Mouse (Mus musculus): ENCODE data around the gene Cln5.
A peak's percentile ranks its signal among the peaks of the same experiment; 100 is the strongest.

Cln5 gene

DNA sequence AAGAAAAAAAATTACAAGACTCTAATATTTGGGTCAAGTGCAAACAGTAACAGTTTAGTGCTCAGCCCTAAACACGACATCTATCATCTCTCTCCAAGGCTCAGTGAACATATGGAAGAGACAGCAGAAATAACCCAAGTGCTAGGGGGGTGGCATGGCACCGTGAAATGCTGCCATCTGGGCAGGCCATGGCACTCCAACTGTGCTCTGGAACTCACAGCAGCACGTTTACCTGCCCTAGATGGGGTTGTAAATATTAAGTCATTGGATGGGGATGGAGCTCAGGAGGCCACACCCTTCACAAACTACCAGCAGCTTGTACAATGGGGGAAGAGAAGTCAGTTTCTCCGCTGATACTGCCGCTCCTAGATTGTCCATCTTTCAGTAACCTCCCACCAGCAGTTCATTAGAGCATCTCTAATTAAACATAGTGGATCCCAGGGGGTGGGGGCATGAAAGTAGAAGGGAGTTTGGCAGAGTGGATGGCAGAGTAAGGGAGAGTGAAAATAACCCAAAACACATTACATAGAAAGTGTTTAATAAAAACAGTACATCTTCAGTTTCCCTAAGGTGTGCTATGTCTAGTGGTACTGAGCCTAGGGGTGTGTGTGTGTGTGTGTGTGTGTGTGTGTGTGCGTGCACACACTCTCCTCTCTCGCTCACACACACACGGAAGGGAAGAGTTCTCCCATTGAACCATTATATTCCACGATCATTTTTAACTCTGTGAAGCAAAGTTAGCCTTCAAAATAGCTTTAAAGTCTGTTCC is 9.4 kb downstream of the Cln5 start:
- no peak for DNase-seq

DNA sequence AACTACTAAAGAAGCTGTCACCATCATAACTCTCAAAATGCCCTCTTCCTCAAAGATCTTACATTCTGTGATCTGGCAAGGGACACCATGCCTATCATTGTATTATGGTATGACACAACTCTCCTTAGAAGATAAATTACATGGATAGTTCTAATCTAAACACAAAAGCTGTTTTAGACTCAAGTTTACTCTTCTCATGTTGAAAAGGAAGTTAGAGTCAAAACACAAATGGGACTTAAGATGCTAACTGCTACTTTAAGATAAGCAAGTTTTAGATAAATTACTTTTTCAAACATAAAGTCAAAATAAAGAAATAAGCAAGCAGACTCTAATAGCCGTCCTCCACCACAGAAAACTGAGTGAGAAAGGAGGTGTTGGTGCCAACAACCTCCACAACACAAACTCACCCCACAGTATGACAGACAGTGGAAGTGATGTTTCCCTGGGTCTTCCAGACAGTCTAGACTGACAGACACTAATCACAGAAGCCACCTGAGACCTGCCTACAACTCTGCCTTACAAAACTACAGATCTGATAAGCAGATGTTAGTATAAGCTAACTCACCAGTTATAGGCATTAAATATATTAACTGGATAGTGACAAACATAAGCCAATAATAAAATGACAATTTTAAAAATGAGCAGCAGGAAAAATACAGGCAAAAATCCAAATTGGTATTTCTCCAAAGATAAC is 16.0 kb downstream of the Cln5 start:
- DNase-seq, result no peak

DNA sequence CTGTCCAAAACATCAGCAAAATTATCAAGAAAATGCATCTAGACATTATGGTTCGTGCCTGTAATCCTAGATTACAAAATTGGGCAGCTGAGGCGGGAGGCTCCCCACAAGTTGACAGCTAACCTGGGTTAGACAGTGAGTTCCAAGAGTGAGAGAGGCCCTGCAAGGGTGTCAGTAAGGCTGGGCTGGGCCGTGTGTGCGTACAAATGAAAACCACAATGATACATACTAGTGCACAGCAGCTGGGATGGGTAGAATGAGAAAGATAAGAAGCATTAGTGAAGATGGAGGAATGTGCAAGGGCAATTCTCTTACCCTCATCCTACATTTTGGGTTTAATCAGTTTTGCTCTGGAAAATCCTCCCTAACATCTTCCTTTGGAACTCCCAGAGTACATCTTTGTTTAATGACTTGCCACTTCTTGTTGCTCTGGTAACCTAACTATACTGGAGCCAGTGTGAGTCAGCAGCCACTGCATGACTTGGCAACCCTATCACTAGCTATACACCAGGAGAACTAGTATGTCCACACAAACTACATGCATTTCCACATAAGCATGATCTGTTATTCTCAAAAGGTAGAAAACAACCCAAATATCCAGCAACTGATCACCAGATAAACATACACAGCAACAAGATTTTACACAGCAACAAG is 16.8 kb downstream of the Cln5 start:
- DNase-seq, result no peak

DNA sequence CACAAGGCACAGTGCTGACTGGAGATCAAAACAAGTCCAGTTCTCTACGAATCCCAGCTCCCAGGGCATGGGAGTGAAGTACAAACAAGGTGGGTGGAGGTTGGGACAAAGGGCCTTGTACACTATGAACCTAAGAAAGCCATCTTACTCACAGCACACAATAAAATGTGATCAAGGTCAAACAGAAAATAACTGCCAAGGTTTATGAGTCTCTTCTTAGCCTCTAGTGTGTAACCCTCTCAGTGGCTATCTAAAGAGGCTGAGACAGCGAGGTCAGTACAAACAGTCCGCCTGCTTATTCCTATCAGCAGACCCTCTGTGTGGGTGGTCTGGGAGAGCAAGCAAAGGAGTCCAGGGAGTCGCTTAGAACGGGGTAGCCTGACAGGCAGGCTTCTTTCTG is 17.8 kb downstream of the Cln5 start:
- no peak for DNase-seq

DNA sequence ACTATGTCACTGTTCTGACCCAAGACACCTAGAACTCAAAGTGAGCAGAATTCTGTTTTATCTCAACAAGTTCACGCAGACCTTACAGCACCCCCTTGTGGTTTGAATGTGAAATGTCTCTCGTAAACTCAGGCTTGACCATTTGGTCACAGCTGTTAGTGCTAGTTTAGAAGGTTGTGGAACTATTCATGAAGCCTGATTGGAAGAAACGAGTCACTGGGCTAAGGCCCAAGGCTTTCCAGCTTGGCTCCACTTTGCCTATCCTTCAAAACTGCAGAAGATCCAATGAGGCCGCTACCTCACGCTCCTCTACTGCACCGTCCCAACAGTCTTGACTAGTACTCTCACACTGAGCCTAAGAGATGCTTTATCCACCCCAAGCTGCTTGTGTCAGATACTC is 18.6 kb downstream of the Cln5 start:
- peak; percentile 67 to 70 for DNase-seq

DNA sequence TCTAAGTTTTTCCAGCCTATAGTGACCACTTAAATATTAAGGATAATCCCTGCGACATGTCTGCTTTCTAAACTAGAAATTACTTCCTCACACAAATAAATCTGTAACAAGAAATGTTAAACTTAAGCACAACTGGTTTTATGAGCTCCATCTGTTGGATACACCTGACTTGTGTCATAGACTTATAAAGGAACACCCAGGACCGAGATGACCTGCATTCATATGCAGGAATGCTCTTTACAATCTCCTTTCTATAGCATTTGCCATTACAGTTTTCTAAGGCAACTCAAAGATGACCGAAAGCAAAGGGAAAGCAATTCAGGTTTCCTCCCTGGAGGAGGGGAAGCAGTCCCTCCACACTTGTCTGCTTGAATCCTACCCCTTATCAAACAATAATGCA is 23.2 kb downstream of the Cln5 start:
- no peak for DNase-seq

DNA sequence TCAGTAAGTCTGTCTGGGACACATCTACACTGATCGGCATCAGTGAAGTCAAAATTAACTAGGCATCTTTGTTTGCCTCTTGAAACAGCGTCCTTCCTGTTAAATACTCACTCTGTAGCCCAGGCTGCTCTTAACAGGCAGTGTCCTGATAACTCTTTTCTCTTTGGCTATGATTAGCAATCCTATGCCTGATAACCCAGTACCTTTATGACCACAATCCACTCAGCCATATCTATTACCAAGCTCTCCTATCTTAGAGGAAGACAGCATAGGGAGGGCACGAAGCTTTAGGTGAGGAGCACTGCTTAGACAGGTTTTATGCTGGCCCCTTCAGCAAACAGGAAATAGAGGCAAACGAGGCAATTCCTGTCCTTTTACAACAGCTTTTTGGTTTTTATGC is 23.7 kb downstream of the Cln5 start:
- no peak for DNase-seq

DNA sequence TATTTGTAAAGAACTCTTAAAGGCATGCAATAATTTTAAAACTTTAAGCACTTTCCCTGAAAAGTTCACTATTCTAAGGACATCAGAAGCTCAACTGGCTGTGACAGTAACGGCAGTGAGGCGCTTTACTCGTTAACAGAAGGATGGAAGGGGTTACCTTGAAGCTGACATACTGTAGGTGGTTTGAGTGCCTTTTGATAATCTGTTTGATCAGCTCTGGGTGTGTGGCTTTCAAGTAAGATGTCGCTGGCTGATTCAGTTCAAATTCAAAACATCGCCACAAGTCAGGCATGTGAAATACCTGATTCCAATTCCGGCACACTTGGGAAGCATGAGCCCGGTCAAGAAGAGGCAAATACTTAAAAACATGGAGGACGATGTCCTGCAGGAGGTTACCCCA is 25.0 kb downstream of the Cln5 start:
- no peak for DNase-seq

DNA sequence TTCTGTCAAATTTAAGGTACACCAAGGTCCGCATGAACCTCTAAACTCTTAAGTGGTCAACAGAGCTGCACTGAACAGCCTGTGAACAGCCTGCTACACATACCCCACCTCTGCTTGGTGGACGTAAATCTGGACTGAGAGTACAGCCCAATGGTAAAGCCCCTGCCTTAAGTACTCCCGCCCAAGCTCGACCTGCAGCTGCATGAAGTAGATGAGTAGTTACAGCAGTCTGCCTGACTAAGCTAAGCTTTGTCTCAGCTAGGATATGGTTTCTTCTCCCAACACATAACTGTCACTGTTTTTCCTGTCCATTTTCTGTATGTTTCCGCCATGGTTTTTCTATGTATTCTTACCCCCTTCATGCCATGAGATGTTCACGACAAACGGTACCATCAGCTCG is 25.8 kb downstream of the Cln5 start:
- no peak for DNase-seq

DNA sequence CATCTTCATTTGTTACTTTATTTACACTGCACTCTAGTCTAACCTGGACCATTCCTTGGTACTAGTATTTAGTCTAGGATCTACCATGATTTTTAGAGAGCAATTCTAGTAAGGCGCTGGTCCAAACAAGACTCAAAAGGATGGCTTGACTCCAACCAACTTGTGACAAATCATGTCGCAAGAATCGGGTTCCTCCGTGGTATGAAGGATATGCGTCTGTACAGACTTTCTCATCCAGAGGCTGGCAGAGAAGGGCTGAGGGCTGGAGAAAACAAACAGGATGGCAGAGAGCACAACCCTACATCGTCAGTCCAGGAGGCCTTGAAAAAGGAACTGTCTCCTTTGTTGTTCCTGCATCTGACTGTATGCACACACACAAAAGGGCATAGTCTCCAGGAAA is 26.6 kb downstream of the Cln5 start:
- peak in 1 of 2 experiments; percentile 23 for DNase-seq

DNA sequence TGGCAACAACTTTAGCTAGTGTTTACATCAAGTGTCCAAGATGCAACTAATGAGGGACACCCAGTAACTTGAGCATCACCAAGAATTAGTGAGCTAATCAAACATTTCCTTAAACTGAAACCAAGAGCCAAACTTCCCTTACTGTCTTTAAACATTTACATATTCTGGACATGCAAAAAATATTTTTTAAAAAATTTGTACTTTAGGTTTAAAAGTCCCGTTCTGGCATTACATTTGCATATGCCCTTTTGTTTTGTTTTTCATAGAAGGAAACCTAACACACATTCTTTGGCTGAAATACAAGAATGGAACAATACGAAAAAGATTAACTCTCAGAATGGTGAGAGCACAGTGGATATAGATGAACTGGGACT is 28.2 kb downstream of the Cln5 start:
- no peak for DNase-seq

DNA sequence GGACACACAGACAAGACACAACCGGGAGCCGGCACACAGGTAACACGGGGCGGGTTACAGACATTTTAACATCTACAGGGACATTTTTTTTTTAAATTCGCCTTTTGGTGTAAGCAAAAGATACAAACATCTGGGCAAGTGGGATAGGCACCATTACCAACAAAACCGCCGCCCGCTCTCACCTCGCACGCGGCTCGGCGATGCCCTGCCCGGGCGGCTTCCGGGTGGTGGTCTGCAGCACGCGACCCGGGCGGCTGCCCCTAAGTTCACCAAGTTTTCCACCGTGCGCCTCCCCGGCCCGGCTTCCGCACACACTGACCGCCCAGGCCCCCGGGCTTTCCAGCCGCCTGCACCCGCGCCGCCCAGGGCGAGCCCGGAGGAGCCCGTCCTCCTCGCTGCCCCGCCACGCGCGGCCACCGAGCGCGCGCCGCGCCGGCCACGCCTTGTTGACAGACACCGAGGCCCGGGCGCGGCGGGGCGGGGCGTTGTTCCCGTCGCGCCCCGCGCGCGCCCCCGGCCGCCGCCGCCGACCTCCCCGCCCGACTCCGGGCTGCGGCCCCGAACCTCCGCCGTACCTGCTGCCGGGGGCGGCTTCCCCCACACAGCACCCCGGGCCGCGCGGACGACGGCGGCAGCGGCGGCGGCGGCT is 28.7 kb downstream of the Cln5 start:
- peak; percentile 92 to 97 for DNase-seq

DNA sequence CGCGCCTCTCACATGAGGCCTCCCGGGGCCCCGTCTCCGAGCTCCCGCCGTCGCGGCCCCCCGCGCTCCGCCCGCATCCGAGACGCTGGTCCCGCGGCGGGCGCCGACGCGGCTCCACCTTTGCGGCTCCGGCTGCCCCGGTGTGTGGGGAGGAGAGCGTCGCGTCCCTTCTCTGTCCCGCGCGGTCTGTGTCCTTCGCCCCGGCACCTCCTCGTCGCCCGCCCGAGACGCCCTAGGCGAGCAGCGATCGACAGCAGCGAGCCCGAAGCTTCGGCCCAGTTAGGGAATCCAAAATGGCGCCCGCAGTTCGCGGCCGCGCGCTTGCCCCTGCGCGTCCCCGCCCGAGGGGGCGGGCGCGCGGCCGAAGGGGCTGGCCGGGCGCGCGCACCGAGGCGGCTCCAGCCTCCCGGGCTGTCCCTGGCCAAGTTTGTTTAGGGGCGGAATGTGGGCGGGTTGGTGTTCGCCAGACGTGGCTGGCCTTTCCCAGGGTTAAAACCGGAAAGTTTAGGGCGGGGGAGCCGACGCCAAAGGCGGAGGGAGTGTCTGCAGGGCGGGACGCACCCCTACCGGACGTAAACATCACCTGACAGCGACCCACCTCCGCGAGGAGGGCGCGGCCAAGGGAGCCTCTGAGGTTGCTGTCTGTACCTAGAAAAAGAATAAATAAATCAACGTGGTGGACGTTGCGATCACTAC is 29.4 kb downstream of the Cln5 start, which contains the start of gene Fbxl3:
Fbxl3 (minus strand) TSS at position 329 of the 696 bp plus-strand sequence.
- peak; percentile 95 to 98 for DNase-seq

DNA sequence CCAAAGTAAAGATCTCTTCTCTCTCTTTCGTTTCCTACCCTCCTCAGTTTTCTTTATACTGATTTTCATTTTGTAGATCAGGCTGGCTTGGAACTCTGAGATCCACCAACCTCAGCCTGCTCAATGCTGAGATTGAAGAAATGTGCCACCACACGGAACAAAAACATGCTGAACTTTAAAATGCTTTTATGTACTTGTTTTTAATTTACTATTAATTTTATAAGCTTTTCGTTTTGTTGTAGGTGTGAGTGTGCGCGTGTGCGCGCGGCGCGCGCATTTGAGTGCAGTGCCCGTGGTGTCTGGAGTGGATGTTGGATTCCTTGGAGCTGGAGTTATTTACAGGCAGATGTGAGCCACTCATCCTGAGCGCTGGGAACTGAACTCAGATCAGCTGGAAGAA is 30.3 kb downstream of the Cln5 start:
- no peak for DNase-seq

DNA sequence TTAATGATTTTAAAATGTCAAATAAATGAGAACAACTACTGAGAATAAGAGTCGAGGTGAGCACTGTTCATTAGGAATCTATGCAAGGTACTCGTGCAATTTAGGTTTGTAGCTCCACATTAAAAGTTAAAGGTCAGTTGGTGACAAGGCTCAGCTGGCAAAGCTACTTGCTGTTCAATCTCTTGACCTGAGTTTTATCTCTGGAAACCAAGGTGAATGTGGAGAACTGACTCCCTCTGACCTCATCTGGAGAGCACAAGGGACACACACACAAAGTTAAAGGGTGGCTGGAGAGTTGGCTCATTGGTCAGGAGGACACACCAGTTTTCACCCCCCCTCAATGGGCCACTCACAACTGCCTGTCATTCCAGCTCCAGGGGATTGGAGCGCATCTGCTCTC is 31.2 kb downstream of the Cln5 start:
- DNase-seq, result no peak

DNA sequence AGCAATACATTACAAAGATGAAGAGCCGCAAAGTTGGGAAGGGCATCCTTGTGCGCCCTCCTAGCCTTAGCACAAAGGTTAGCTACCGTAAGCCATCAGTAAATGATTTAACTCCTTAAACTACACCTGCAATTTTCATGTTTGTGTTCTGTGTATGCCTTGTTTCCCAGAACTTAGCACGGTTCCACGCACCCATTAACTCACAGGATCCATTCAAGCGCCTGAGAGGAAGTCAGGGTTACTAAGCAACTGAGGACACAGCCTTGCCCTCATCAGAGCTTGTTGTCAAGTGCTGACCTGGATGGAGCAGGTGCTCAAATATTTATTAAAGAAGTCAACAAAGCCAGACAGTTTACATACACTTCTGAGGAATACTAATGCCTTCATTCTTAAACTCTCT is 32.2 kb downstream of the Cln5 start:
- peak; percentile 66 to 79 for DNase-seq

DNA sequence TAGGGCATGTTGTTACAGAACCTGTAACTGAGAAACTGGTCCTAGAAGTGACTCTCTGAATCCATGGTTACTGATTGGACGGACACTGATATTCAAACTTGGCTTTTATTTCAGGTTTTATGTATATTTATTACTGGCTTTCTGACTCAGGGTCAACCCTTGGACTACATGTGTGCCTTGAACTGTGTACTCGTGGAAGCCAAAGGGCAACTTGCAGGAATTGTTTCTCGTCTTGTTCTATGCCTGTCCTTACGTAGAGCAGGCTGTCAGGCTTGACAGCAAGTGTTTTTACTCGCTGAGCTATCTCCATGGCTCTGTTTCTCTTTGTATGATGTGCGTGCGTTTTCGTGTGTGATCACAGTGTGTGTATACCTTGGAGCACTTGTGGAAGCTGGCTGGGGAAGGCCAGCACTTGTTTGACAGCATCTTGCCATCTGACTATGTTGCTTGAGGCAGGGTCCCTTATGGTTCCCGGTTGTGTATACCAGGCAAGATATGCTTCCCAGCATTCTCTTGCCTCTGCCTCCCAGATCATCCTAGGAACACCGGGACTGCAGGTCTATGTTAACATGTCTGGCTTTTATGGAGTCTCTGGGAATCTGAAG is 32.8 kb downstream of the Cln5 start:
- DNase-seq, result peak; percentile 53

DNA sequence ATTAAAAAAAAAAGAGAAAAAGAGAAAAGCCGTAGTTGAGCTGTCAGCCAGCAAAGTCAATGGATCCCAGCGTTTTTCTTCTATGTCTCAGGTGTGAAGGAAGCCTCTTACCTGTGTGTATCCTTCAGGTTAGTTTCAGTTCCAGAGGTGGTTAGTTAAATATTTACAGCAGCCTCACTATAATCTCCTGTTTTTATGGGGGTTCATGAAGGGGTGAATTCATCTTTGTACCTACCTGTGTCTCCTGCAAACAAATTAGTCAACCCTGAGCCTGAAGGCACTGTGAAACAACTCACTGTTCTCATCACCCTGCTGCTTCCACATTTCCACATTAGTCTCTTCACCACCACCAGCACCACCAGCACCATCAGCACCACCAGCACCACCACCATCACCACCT is 36.3 kb downstream of the Cln5 start:
- no peak for DNase-seq

DNA sequence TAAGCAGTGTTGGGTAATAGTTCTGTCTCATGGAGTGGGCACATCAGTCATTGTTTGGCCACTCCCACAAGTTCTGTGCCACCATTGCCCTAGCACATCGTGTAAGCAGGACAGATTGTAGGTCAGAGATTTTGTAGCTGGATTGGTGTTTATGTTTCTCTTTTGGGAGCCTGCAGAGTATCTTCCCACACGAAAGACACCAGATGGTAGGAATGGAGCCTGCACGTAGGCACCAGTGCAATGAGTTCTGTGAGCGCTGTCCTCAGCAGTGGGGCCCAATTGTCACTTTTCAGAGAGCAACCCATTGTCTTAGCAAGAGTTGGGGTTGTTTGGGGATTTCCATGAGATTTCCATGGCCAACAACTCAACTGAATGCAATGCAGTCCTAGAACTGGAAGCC is 40.0 kb downstream of the Cln5 start:
- no peak for DNase-seq

DNA sequence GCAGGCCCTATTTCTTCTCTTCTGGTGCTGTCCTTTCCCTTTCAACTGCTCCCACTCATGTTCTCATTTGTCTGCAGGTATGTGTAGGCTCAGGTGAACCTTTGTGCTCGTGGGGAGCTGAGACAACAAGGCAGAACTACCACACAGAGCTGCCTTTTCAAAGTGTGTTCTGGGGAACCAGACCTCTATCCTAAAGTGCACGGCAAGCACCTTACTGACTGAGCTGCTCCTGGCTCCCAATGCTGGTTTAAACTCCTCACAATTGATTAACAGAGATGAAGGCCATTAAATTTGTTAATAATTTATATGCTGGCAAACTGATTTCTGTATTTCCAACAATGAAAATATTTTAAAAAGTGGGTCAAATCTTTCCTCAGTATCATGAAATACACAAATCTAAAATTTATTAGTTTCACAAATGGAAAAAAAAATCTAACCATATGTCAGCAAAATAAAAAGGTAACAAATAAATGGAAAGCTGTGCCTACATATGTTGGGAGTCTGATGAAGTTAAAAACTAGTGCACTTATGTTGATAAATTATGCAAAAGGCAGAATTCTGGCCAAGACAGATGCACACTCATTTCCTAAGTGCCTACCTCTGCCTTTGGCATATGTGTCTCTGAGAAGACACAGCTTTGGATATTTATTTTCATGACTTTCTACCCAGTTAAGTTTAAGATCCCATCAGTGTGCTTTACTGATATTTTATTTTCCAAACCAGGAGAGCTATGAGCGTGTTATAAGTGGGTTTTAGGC is 42.8 kb downstream of the Cln5 start:
- peak; percentile 46 to 56 for DNase-seq

DNA sequence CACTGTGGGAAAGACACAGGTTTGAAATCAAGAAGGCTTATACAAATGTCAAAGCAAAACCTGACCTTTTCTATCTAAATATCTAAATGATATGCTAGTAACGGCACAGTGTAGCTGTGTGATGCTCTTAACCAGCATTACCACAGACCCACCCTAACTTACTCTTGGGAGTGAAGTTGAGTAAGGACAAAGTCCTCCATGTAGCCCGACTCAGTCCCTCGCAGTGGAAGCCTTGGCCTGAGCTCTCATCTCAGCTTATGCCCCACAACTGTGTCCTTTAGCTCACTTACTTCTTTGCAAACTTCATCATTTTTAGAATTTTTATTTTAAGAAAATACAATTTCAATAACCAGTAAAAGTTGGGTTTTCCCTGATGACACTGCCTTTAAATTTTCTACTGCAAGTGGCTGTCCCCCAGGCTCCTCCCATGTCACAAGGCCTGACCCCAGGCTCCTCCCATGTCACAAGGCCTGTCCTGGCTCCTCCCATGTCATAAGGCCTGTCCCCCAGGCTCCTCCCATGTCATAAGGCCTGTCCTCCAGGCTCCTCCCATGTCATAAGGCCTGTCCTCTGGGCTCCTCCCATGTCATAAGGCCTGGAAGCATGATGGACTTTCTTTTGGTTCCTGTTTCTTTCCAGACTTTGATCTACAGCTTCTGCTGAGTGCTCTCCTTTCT is 45.1 kb downstream of the Cln5 start:
- DNase-seq, result no peak

All from kidney, postnatal 36 days (tissue).